Mouse (Mus musculus) liver, embryonic 14.5 days (tissue): ENCODE measurements at regions not wholly inside any gene's neighbourhood (a gene's known extent, or its start where the extent isn't known, plus 50 kb on each side); places are given as distances from the start of the nearest gene placed in this dataset.

Experiments
- ATAC-seq: fragments of 200-750 bp; cut with Nextera tagmentation; 2 replicates; pipeline ENCODE4 v1.8.0; 2017; ENCODE audit warnings: moderate number of reproducible peaks, mild to moderate bottlenecking, moderate library complexity; ENCODE audit not compliant: insufficient read depth
- DNase-seq, 3 experiments: peaks; one replicate each; pipeline ENCODE4 v3.0.0-alpha.2; 2012 to 2013; ENCODE audit warnings: low read depth in 3 of 3, low spot score in 3 of 3
- H3K27ac ChIP-seq: fragments of 300-500 bp; sonication (generic); 2 replicates; pipeline ENCODE4 v1.5.1; 2014; ENCODE audit warnings: moderate library complexity, mild to moderate bottlenecking, control low read depth, inconsistent platforms
- H3K27me3 ChIP-seq: fragments of 300-500 bp; sonication (generic); 2 replicates; pipeline ENCODE4 v1.6.1; 2014; ENCODE audit warnings: mild to moderate bottlenecking, low read length, moderate library complexity; ENCODE audit not compliant: control insufficient read depth, insufficient read depth
- H3K36me3 ChIP-seq: fragments of 300-500 bp; sonication (generic); replicated peaks from 2 replicates; pipeline ENCODE4 v1.6.1; 2014; ENCODE audit warnings: low read depth; ENCODE audit not compliant: control insufficient read depth, insufficient read depth
- H3K4me1 ChIP-seq, 2 experiments: fragments of 200-500 bp in 1 of 2; fragments of 300-500 bp in 1 of 2; sonication (generic) in 1 of 2; replicated peaks; 2 replicates each; pipeline ENCODE4 v1.6.1; 2012 to 2014; ENCODE audit warnings: antibody characterized with exemption in 1 of 2, inconsistent platforms in 1 of 2, low read length in 1 of 2; ENCODE audit not compliant: control insufficient read depth in 2 of 2, insufficient read depth in 2 of 2
- H3K4me2 ChIP-seq: fragments of 300-500 bp; sonication (generic); 2 replicates; pipeline ENCODE4 v1.6.1; 2014; ENCODE audit warnings: low read depth, mild to moderate bottlenecking, control low read depth, moderate library complexity
- H3K4me3 ChIP-seq, 2 experiments: fragments of 200-500 bp in 1 of 2; fragments of 300-500 bp in 1 of 2; sonication (generic) in 1 of 2; 2 replicates each; pipeline ENCODE4 v1.5.1; 2012 to 2014; ENCODE audit warnings: low read depth in 2 of 2, low read length in 2 of 2, mild to moderate bottlenecking in 2 of 2, control low read depth in 1 of 2, inconsistent platforms in 1 of 2, moderate library complexity in 1 of 2; ENCODE audit not compliant: insufficient read depth in 1 of 2
- H3K9ac ChIP-seq: fragments of 300-500 bp; sonication (generic); replicated peaks from 2 replicates; pipeline ENCODE4 v1.6.1; 2014; ENCODE audit warnings: mild to moderate bottlenecking, control low read depth, moderate library complexity
- H3K9me3 ChIP-seq: fragments of 300-500 bp; sonication (generic); 2 replicates; pipeline ENCODE4 v1.6.1; 2016; ENCODE audit warnings: low read length, mixed read lengths; ENCODE audit not compliant: control insufficient read depth
- CTCF ChIP-seq: IDR thresholded peaks from 2 replicates; pipeline ENCODE4 v1.5.1; 2016; ENCODE audit warnings: antibody characterized with exemption, low read depth, control low read depth
- EP300 ChIP-seq: IDR thresholded peaks from 2 replicates; pipeline ENCODE4 v1.6.1; 2016; ENCODE audit warnings: antibody characterized with exemption, low read depth
- WGBS: fragments of 180-500 bp; shearing (Covaris S2); extraction: QIAGEN DNeasy Blood & Tissue Kit; methylation state at CpG from one replicate; pipeline ENCODE4 v1.1.7; 2014; ENCODE audit not compliant: insufficient replicate concordance; 5-methylcytosine and 5-hydroxymethylcytosine counted together

DNA sequence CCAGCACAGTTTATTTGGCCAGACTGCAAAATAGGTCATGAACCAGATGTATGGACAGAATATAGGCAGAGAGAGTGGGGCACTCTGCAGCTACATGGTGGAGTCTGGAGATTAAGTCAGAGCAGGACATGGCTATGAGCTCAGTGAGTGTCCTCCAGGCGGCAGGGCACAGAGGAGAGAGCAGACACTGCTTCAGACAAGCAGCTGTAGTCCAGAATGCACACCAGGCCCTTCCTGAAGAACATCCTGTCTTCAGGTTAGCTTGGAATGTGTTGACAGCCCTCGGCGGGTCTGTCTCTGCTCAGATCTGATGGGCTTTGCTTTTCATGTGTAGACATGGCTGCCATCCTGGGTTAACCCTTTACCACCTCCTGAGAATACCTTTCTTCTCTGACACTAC, 238.6 kb downstream of the Nuak1 start:
- Histone ChIP-seq H3K9ac (no peak overlapping the region), H3K4me1 (no peaks in the 10 kb centered on the region), H3K4me2 (no peak overlapping the region), H3K36me3 (no peaks in the 10 kb centered on the region), H3K9me3 (no peaks in the 10 kb centered on the region), H3K27ac (no peak overlapping the region), H3K4me3 (no peak overlapping the region), H3K27me3 (no peaks in the 10 kb centered on the region)
- TF ChIP-seq CTCF (no peak), EP300 (no peak)
- WGBS = 32% methylated on average over 3 of the region's 3 CpGs
- no peak for DNase-seq
- ATAC-seq = no peak

GRCm38 (mm10) chr10:84212096-84212785, 228.2 kb downstream of the Nuak1 start:
- DNase-seq = no peak
- no peak overlapping the region for H3K4me3 ChIP-seq
- no peak overlapping the region for H3K27ac ChIP-seq
- no peak for TF ChIP-seq CTCF
- no peak for TF ChIP-seq EP300
- no peaks in the 10 kb centered on the region for H3K4me1 ChIP-seq
- H3K27me3 ChIP-seq = no peaks in the 10 kb centered on the region
- H3K9me3 ChIP-seq = no peaks in the 10 kb centered on the region
- WGBS = 55% methylated on average over 5 of the region's 5 CpGs
- H3K9ac ChIP-seq = no peak overlapping the region
- H3K4me2 ChIP-seq = no peak overlapping the region
- no peaks in the 10 kb centered on the region for H3K36me3 ChIP-seq
- ATAC-seq = no peak

DNA sequence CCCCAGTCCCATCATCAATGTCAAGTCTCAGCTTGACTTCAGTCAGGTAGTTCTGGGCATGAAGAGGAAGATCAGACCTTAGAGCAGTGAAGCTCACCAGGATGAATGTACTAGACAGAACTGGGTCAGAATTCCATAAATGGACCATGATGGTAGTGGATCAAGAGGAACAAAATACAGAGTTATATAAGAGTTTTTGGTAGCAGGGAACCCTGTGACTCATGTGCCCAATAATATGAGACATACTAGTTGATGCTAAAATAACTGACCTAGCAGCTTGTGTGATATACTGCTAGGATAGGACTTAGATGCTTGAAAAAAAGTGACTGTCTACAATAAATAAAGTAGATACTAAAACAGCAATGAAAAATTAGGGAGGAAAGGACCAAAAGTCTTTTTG, 225.6 kb downstream of the Nuak1 start:
- Histone ChIP-seq H3K27ac (no peak overlapping the region), H3K9me3 (no peaks in the 10 kb centered on the region), H3K9ac (no peak overlapping the region), H3K36me3 (no peaks in the 10 kb centered on the region), H3K27me3 (no peaks in the 10 kb centered on the region), H3K4me3 (no peak overlapping the region), H3K4me2 (no peak overlapping the region), H3K4me1 (no peaks in the 10 kb centered on the region)
- TF ChIP-seq CTCF (no peak), EP300 (no peak)
- ATAC-seq = no peak
- DNase-seq = no peak

DNA sequence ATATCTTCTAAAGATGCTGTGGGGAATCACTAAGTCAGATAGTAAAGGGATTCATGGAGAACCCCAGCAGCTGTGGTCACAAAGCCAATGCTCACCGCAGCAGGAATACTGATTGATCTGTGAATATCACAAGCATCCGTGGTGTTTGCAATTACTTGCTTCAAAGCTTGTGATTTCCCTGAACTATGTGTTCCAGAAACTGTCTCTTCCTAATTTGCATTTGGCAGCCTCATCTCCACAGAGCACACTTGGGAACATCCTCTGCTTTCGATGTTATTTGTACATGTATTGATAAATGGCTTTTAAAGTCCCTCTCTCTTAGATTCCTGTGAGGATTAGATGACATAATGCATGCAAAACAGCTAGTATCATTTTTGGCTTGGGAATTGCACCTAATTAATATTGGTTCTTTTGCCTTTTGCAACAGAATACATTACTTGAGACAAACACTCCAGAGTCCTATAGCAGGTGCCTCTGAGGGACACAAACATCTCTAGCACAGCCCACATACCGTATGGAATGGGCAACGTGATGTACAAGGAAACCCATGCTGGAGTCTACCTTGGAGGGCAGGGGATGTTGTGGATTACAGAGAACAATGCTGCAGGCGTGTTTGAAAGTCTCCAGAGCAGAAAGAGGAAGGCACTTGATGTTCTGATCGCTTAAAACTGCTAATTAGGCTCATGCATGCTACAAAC, 211.0 kb downstream of the Nuak1 start:
- Histone ChIP-seq H3K27ac (no peak overlapping the region), H3K4me3 (no peak overlapping the region), H3K4me2 (no peak overlapping the region), H3K36me3 (no peaks in the 10 kb centered on the region), H3K27me3 (no peaks in the 10 kb centered on the region), H3K9ac (no peak overlapping the region), H3K4me1 (no peaks in the 10 kb centered on the region), H3K9me3 (no peaks in the 10 kb centered on the region)
- WGBS = 55% methylated on average over 7 of the region's 7 CpGs
- ATAC-seq = no peak
- TF ChIP-seq CTCF (no peak), EP300 (no peak)
- no peak for DNase-seq

GRCm38 (mm10) chr10:84230011-84230781, 210.2 kb downstream of the Nuak1 start:
- no peak overlapping the region for H3K4me3 ChIP-seq
- H3K4me2 ChIP-seq = no peak overlapping the region
- WGBS = 62% methylated on average over 18 of the region's 18 CpGs
- no peak overlapping the region for H3K27ac ChIP-seq
- TF ChIP-seq EP300 = no peak
- no peak for TF ChIP-seq CTCF
- no peak overlapping the region for H3K9ac ChIP-seq
- H3K4me1 ChIP-seq = no peaks in the 10 kb centered on the region
- H3K36me3 ChIP-seq = no peaks in the 10 kb centered on the region
- DNase-seq = no peak
- H3K9me3 ChIP-seq = no peaks in the 10 kb centered on the region
- ATAC-seq = no peak
- no peaks in the 10 kb centered on the region for H3K27me3 ChIP-seq
